Mouse (Mus musculus): ENCODE results near the gene Cachd1.

Gene Cachd1

GRCm38 (mm10) chr4:100923598-100923997 lies 147.1 kb downstream of the Cachd1 start:
- no peaks in the 10 kb centered on the region for H3K27me3 ChIP-seq (ENCODE audit: insufficient read depth, low read length)
- H3K9me3 ChIP-seq (ENCODE audit: low read length): no peaks in the 10 kb centered on the region
- TF ChIP-seq POU5F1 (IDR thresholded peaks at IDR 0.05; ENCODE audit: borderline replicate concordance, low read length) (no peak), CTCF (conservative IDR thresholded peaks at IDR 0.05; ENCODE audit: low read length) (no peak), NANOG (IDR thresholded peaks at IDR 0.05; ENCODE audit: borderline replicate concordance, low read length) (no peak)
- no peaks in the 10 kb centered on the region for H3K36me3 ChIP-seq (ENCODE audit: insufficient read depth, low read length)
- H3K4me3 ChIP-seq (replicated peaks; ENCODE audit: low read length): no peak overlapping the region
- no peaks in the 10 kb centered on the region for H3K4me1 ChIP-seq (replicated peaks; ENCODE audit: low read depth, low read length)

DNA sequence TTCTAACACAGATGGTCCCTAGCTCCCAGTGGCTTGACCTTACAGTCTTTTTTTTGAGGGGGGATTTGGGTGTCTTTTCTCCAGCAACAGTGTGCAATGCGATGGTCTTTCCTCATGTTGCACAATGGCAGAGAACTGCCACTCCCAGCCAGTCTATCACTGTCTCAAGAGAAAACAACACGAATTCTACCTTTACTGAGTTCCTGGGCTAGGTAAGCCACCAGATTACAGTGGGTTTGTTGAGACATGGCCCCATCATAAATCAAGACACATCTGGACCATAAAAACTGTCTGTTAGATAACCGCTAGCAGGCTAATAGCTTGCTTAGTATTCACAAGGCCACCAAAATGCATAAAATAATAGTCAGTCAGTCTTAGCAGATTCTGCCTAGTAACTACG lies 147.8 kb downstream of the Cachd1 start:
- H3K36me3 ChIP-seq (ENCODE audit: insufficient read depth, low read length): no peaks in the 10 kb centered on the region

GRCm38 (mm10) chr4:100925153-100925552 lies 148.7 kb downstream of the Cachd1 start:
- Histone ChIP-seq H3K4me1 (replicated peaks; ENCODE audit: low read depth, low read length) (no peaks in the 10 kb centered on the region), H3K9me3 (ENCODE audit: low read length) (no peaks in the 10 kb centered on the region), H3K36me3 (ENCODE audit: insufficient read depth, low read length) (no peaks in the 10 kb centered on the region), H3K4me3 (replicated peaks; ENCODE audit: low read length) (no peak overlapping the region), H3K27me3 (ENCODE audit: insufficient read depth, low read length) (no peaks in the 10 kb centered on the region)
- TF ChIP-seq NANOG (IDR thresholded peaks at IDR 0.05; ENCODE audit: borderline replicate concordance, low read length): no peak
- no peak for TF ChIP-seq CTCF (conservative IDR thresholded peaks at IDR 0.05; ENCODE audit: low read length)
- no peak for TF ChIP-seq POU5F1 (IDR thresholded peaks at IDR 0.05; ENCODE audit: borderline replicate concordance, low read length)

More for the DNA sequence above, 147.8 kb downstream of the Cachd1 start:
- Histone ChIP-seq H3K9me3 (ENCODE audit: low read length) (no peaks in the 10 kb centered on the region), H3K4me3 (replicated peaks; ENCODE audit: low read length) (no peak overlapping the region), H3K27me3 (ENCODE audit: insufficient read depth, low read length) (no peaks in the 10 kb centered on the region), H3K4me1 (replicated peaks; ENCODE audit: low read depth, low read length) (no peaks in the 10 kb centered on the region)
- no peak for TF ChIP-seq CTCF (conservative IDR thresholded peaks at IDR 0.05; ENCODE audit: low read length)

GRCm38 (mm10) chr4:100926608-100927007 lies 150.1 kb downstream of the Cachd1 start:
- Histone ChIP-seq H3K4me3 (replicated peaks; ENCODE audit: low read length) (no peak overlapping the region), H3K27me3 (ENCODE audit: insufficient read depth, low read length) (no peaks in the 10 kb centered on the region), H3K36me3 (ENCODE audit: insufficient read depth, low read length) (no peaks in the 10 kb centered on the region), H3K4me1 (replicated peaks; ENCODE audit: low read depth, low read length) (no peaks in the 10 kb centered on the region), H3K9me3 (ENCODE audit: low read length) (no peaks in the 10 kb centered on the region)
- TF ChIP-seq POU5F1 (IDR thresholded peaks at IDR 0.05; ENCODE audit: borderline replicate concordance, low read length) (no peak), NANOG (IDR thresholded peaks at IDR 0.05; ENCODE audit: borderline replicate concordance, low read length) (no peak), CTCF (conservative IDR thresholded peaks at IDR 0.05; ENCODE audit: low read length) (no peak)

- H3K4me1 ChIP-seq (replicated peaks; ENCODE audit: low read depth, low read length): no peaks in the 10 kb centered on the region
- TF ChIP-seq NANOG (IDR thresholded peaks at IDR 0.05; ENCODE audit: borderline replicate concordance, low read length): no peak
- no peak for TF ChIP-seq CTCF (conservative IDR thresholded peaks at IDR 0.05; ENCODE audit: low read length)
- TF ChIP-seq POU5F1 (IDR thresholded peaks at IDR 0.05; ENCODE audit: borderline replicate concordance, low read length): no peak
- H3K4me3 ChIP-seq (replicated peaks; ENCODE audit: low read length): no peak overlapping the region
- no peaks in the 10 kb centered on the region for H3K9me3 ChIP-seq (ENCODE audit: low read length)
- no peaks in the 10 kb centered on the region for H3K36me3 ChIP-seq (ENCODE audit: insufficient read depth, low read length)
- no peaks in the 10 kb centered on the region for H3K27me3 ChIP-seq (ENCODE audit: insufficient read depth, low read length)
These were observed 150.6 kb downstream of the Cachd1 start for GRCm38 (mm10) chr4:100927059-100927458.

- Histone ChIP-seq H3K27me3 (ENCODE audit: insufficient read depth, low read length) (no peaks in the 10 kb centered on the region), H3K4me1 (replicated peaks; ENCODE audit: low read depth, low read length) (peaks cover 19% of the 10 kb centered on the region; the same call in 1 of the 2 replicates), H3K36me3 (ENCODE audit: insufficient read depth, low read length) (no peaks in the 10 kb centered on the region), H3K9me3 (ENCODE audit: low read length) (peaks cover 7% of the 10 kb centered on the region), H3K4me3 (replicated peaks; ENCODE audit: low read length) (no peak overlapping the region)
- no peak for TF ChIP-seq CTCF (conservative IDR thresholded peaks at IDR 0.05; ENCODE audit: low read length)
- TF ChIP-seq POU5F1 (IDR thresholded peaks at IDR 0.05; ENCODE audit: borderline replicate concordance, low read length): no peak
- TF ChIP-seq NANOG (IDR thresholded peaks at IDR 0.05; ENCODE audit: borderline replicate concordance, low read length): no peak
These were observed 167.2 kb downstream of the Cachd1 start for GRCm38 (mm10) chr4:100943689-100944088.

- no peak overlapping the region for H3K4me3 ChIP-seq (replicated peaks; ENCODE audit: low read length)
- TF ChIP-seq CTCF (conservative IDR thresholded peaks at IDR 0.05; ENCODE audit: low read length): no peak
- TF ChIP-seq NANOG (IDR thresholded peaks at IDR 0.05; ENCODE audit: borderline replicate concordance, low read length): no peak
- TF ChIP-seq POU5F1 (IDR thresholded peaks at IDR 0.05; ENCODE audit: borderline replicate concordance, low read length): no peak
- H3K27me3 ChIP-seq (ENCODE audit: insufficient read depth, low read length): no peaks in the 10 kb centered on the region
These were observed 167.8 kb downstream of the Cachd1 start for GRCm38 (mm10) chr4:100944276-100944675.

DNA sequence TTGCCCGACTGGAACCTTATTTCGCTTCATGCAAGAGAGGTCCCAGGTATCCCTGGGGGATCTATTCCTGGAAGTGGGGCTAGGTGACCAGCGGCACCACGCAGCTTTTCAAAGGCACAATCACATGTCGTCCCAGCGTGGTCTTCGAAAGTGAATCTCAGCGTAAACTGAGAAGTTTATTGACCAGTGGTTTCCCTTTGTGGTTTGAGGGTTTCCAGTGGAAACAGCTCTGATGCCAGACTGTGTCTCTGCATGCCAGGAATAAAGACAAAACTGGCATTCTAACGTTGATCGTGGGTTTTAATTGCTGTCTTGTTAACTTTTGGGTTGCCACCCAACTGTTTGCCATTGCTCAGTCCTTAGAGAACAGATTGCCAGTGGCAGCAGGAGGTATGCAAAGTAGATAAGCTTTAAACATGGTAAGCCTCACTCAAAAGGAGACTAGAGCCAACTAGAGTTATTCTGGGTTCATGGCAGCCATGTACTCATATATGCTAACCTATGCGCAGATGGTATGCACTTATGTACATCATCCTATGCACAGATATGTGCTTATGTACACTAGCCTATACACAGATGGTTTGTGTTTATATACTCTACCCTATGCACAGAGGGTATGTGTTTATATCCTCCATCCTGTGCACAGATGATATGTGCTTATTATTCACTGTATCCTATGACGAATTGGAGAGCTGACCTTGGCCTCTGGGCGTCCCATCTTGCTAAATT lies 168.9 kb downstream of the Cachd1 start:
- Histone ChIP-seq H3K4me1 (replicated peaks; ENCODE audit: low read depth, low read length) (peaks cover 19% of the 10 kb centered on the region; the same call in 1 of the 2 replicates), H3K36me3 (ENCODE audit: insufficient read depth, low read length) (no peaks in the 10 kb centered on the region), H3K9me3 (ENCODE audit: low read length) (no peaks in the 10 kb centered on the region), H3K27me3 (ENCODE audit: insufficient read depth, low read length) (no peaks in the 10 kb centered on the region), H3K4me3 (replicated peaks; ENCODE audit: low read length) (no peak overlapping the region)
- TF ChIP-seq POU5F1 (IDR thresholded peaks at IDR 0.05; ENCODE audit: borderline replicate concordance, low read length) (no peak), NANOG (IDR thresholded peaks at IDR 0.05; ENCODE audit: borderline replicate concordance, low read length) (no peak), CTCF (conservative IDR thresholded peaks at IDR 0.05; ENCODE audit: low read length) (no peak)

More at GRCm38 (mm10) chr4:100944276-100944675, 167.8 kb downstream of the Cachd1 start:
- peaks cover 19% of the 10 kb centered on the region; the same call in 1 of the 2 replicates for H3K4me1 ChIP-seq (replicated peaks; ENCODE audit: low read depth, low read length)
- no peaks in the 10 kb centered on the region for H3K36me3 ChIP-seq (ENCODE audit: insufficient read depth, low read length)
- peaks cover under 1% of the 10 kb centered on the region for H3K9me3 ChIP-seq (ENCODE audit: low read length)
